Mouse (Mus musculus) retina, postnatal 1 day (tissue): Measurements from ENCODE around the gene Sucla2.

Source experiments
- DNase-seq: peaks from one replicate; pipeline ENCODE4 v3.0.0-alpha.2; 2012

Gene Sucla2

DNA sequence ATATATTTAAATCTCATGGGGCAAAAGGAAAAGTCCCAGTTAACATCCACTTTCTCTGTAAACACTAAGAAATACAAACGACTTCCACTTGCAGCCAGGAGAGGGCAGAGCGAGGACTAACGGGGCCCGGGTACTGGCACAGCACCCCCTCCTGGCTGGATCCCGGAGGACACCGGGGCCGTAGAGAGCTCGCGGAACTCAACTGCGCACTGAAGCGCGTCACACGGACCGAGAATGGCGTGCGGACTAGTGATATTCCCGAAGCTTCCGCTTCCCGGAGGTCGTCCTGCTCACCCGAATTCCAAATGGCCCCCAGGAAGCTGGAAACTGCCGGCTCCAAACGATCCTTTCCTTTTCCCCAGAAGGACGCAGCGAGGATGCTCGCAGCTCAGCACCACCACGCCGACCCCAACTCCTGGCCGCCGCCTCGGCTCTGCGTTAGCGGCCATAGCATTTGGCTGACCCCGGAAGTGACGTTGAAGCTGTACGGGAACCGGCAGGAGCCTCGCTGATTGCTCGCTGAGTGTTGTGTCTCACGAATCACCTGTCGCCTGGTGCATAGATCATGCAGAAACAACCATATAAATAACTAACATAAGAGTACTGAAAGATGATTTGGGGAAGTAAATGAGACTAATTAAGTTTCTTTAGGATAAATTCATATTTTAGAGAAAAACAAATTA lies at the start of gene Sucla2:
Sucla2 (plus strand) TSS at position 554 of the 683 bp plus-strand sequence.
- DNase-seq, result peak; percentile 97

DNA sequence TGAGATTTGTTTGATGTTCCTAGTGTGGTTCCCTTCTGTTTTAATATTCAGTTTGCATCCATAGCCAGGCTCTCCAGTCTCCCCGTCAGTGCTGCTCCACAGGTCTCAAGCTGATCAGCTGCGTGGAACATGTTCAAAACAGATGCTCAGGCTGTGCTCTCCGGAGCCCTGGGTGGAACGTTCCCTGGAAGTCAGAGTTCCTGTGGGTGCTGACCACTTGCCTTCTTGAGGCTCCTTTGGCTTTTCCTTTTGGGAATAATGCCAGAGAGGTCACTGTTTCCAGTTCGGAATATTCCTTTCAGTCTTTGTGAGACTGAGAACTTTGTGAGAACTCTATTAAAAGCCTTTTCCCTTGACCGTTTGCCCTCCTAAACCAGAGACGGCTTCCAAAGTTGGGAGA lies 49.6 kb upstream of the Sucla2 start:
- DNase-seq, result no peak

DNA sequence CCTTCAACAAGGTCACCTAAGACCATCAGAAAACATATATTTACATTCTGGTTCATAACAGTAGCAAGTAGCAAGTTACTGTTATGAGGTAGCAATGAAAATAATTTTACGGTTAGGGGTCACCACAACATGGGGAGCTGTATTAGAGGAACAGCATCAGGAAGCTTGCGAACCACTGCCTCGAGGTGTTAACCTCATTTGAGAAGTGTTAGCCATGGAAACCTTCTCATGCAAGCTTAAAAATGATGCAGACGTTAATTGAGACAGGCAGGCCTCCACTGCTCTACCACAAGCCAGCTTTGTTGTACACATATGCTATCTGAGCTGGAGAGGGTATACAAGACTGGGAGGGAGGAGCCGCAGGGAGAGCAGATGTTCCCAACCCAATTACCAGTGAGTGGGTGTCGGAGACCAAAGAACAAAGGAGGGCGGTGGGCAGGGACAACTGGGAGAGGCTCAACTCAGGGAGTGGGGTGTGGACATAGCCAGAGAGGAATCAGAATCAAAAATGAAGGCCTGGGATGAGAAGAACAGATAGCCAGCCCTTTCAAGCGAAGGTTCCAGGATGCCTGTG lies 48.7 kb upstream of the Sucla2 start:
- peak; percentile 95 for DNase-seq

DNA sequence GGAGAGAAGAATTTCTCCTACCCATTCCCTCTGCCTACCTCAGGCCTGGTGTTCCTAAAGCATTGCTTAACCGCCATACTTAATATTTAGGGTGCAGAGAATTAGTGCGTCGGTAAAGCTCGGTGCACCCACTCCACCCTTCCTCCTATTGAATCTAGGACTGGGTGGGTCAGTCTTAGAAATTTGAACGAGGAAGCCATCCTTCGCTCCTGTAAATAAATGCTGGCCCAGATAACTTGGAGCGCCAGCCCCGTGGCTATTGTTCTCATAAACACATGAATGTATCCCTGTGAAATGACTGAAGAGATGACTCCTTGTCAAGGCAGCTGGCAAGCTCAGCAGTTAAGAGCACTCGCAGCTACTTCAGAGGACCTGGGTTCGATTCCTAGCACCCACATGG lies 48.0 kb upstream of the Sucla2 start:
- no peak for DNase-seq

DNA sequence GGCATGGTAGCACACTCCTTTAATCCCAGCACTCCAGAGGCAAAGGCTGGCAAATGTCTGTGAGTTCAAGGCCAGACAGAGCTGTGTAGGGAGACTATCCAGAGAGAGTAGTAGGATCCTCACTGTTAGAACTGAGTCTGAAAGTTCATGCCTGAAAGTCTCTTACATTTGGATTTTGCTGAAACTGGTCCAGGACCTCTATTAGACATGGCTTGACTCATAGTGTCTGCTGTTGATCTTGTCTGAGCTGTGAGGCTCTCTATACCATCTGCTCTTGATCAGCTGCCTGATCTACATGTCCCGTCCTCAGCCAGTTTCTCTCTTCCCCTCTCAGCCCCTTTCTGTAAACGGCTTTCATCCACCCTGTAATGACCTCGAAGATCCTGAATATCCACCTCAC lies 46.8 kb upstream of the Sucla2 start:
- no peak for DNase-seq

DNA sequence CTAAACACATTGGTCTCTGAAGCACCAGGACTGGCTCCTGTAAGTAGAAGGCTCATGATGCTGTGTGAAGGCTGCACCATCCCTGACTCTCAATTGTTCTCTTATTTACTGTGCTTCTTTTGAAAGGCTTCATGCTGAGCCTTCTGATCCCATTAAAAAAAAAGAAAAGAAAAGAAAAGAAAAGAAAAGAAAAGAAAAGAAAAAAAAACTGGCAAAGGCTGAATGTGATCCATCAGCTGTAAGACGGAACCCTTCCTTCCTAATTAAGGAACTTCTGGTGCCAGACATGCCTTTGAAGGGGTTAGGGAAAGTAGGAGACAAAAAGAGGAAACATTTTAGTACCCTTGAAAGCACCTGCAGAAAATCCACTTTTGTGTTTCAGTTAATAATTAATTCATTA lies 45.3 kb upstream of the Sucla2 start:
- no peak for DNase-seq

DNA sequence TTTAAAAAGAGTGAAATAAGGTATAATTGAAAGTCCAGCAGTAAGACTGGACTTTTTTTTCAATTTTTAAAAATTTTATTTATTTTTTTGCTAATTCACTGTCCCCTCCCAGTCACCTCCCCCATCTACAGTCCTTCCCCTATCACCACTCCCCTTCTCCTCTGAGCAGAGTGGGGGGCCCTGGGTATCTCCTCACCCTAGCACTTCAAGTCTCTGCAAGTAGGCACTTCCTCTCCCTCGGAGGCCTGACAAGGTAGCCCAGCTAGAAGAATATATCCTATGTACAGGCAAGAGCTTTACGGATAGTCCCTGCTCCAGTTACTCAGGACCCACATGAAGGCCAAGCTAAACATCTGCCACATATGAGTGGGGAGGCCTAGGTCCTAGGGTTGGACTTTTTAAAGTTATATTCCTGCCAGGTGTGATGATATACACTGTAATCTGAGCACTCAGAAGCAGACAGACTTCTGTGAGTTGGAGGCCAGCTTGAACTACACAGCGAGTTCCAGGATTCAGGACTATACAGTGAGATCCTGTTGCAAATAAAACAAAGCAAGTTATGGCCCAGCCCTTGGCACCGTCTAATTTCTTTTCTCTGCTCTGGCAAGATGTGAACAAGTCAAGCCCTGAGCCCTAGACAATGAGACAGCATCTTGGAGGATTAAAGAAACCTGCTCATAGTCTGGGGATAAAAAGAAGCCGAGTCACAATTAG lies 41.4 kb upstream of the Sucla2 start:
- no peak for DNase-seq

DNA sequence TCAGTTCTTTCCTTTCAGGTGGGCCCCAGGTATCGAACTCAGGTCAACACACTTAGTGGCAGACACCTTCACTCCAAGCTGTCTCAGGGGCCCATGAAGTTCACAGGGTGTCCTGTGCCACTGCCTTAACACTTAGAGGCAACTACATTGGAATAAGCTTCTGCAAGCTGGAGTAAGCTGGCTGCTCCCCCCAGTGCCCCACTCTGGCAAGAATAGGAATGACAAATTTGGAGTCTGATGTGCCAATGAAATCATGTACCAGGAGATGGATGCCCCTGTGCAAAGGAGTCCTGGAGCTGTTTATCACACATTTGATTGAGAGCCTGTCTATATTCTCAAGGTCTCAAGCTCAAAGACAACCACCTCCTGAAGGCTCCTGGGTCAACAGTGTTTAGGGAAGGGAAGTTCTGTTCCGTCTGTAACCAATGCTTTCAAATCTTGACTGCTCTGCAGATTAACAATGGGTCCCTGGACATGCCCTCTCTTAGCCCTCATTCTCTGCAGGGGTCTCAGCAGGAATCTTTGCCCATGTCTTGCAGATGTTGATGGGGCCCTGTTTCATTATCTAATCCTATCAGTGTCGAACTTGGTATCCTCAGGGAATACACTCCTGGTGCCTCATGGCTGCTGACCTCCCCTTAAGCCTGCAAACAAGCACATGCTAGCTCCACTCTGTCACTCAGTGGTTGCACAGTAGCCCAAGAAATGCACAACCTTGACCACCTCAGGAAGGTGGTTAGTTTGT lies 40.6 kb upstream of the Sucla2 start:
- no peak for DNase-seq

DNA sequence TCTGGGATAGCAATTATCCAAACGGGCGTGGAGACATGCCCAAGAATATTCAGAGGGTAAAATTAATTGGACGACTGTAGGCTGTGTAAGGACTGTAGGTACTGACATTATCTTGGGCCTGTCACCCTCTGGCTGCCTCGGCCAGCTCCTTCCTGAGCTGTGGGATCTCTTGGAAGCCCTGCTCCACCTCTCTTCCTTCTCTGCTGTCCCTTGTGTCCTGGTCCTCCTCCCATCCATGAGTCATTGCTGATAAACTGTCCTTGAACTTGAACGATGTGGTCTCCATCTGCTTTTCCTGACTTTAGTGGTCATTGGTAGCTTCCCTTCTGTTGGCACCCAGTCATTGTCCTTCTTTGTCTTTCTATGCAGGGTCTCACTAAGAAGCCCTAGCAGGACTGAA lies 38.5 kb upstream of the Sucla2 start:
- no peak for DNase-seq

DNA sequence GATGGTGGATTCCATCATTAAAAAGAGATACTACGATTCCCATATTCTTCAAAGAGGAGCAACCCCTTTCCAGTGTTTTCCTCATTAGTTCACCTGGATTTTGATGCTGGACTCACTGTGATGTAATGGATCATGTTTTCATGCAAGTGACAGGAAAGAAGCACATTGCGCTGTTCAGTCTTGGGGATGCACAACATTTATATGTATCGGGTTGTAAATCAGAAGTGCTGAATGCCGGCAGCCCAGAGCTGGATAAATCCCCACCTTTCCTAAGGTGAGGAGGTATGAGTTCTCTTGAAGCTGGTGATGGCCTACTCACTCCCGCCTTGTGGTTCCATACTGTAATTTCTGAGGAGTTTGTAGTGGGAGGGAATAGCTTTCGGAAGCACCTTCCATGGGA lies 31.8 kb upstream of the Sucla2 start:
- no peak for DNase-seq

DNA sequence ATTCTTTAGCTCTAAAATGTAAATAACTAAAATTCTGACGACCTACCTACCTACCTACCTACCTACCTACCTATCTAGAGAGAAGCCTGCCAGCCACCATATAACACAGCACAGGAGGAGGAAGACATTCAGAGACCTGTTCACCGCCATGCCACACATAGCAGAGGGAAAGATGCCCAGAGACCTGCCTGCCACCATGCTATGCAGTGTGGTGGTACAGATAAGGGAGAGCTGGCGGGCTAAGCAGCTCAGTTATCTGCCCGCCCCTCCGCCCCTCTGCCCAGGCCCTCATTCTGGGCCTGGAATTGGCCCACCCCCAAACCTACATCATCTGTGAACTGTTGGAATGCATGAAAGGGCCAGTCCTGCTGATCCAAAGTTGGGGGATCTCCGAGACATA lies 31.0 kb upstream of the Sucla2 start:
- no peak for DNase-seq

DNA sequence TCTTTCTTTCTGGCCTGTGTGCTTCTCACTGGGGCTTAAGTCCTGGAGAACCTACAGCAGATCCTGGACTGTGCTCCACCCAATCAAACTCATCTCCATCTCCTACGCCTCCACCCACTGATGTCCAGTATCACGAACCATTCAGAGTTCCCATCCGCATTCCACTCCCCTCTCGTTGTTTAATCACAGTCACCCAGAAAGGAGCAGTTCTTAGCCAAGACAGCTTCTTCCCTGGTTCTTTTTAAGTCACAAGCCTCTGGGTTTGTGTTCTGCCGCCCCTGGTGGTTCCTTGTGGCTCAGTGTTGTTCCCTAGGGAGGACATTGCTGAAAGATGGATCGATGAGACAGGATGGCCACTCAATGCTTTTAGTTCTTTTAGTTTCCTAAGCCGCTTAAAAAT lies 29.4 kb upstream of the Sucla2 start:
- no peak for DNase-seq

DNA sequence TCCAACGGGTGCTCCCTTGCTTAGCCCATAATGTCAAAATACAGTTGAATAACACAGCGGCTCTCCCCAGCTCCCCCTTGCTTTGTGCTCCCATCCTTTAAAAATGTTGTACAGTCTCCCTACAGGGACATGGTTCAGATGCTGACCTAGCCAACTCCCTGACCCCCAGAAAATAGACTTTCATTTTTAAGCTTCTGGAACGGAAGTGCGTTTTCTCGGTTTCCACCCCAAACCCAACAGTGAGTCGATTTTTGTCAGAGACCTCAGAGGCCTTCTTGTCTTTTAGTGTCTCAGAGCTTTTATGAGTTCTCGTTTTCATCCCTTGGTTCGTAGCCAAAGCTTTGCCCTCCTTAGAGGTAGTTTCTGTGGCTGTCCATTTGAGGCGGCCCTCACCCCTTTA lies 23.8 kb upstream of the Sucla2 start:
- DNase-seq, result no peak

DNA sequence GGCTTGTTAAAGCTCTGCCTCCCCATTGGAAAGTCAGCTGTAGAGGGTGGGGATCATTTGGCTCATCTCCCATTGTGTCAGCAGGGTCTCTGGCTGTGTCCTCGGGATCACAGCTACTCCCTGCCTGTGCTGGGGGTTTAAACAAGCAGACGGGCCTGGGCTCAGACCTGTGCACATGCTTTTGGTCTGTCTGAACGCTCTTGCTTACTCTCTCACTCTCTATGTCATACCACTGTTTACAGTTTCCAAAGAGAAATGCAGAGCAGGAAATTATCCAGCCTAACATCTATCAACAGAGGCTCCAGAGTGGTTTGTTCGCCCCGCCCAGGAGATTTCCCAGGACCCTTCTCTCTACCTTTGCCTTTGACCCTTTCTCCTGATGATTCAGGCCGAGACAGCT lies 23.4 kb upstream of the Sucla2 start:
- no peak for DNase-seq

DNA sequence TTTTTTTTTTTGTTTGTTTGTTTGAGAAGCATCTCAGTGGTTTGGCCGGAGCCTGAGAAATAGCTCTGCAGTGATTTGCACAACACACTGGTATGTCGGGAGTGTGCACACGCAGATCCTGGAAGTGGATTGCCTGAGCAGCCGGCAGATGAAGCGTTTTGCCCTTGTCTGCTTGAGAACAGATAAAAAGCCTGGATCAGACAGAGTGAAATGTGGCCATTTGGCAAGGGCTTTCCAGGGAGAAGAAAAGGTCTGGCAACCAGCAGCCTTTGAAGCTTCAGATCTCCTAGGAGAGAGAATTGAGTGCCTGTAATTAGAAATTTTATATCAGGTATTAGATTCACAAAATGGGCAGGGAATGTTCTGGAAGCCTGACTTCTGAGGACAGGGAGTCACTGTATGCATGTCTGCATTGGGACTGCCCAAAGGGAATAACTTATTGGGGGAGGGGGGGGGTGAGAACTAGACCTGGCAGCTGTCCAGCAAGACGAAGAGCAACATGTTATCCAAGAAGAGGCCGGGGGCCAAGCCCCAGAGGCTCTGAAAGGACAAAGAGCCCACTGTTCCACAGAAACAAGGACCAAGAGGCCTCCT lies 22.4 kb upstream of the Sucla2 start:
- DNase-seq, result peak; percentile 84

DNA sequence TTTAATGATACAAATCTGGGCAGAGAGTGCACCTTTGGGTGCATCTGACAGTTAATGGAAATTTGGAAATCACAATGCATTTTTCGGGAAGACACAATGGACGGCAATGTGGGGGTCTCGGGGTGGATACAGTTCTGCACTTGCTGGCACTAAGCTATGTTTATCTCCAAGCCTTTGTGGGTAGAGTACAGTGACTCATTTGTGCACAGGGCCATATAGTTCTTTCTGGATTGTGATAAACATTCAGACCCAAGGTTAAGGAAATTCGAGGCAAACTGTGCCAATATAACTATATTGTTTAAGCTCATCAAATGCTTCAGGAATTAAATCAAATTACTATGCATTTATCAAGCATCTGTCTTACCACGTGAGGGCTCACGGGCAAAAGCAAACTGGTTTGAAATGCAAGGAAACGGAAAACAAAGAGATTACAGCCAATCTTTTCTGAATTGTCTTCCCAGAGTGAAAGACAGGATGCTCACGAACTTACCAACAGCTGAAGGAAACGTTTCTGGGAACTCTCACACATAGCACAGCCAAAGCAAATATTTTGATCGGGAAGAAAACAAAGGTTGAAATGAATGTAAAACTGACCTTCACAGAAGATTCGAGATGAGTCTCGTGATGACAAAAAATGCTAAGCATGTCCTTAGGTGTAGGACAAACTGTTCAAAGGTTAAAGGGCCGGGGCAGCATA lies 21.7 kb upstream of the Sucla2 start:
- no peak for DNase-seq

DNA sequence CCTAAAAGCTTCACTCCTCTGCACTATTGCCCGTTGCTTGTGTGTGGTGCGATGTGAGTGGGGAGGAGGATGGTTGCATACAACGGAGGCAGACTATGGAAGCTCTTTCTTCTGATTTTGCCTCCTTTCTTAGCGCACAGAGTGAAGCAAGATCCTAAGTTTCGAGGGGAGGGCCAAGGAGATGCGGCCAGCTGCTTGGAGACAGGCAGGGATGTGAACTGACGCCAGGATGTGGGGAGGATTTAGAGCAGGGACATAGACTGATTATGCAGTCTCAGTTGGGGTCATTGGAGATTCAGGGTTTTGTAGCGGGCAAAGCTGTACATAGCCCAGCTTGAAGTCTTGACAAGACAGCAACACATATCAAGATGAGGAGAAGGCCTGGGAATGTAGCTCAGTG lies 18.8 kb upstream of the Sucla2 start:
- no peak for DNase-seq

DNA sequence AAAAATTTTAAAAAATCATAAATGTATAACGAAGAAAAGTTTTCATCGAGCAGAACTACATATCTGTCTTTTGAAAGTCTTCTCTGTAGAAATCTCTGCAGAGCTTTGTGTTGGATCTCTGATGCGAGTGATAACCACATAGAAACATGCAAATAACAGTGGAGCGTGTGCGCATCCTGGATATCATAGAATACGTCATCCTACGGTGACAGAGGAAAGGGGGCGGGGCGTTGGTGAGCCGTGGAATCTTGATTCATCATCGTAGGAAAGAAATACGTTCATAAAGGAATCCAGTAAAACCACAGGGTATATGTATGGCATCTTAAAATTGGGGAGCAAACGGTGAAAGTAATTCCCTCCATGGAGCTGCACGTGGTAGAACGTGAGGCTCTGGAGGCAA lies 17.9 kb upstream of the Sucla2 start:
- no peak for DNase-seq

DNA sequence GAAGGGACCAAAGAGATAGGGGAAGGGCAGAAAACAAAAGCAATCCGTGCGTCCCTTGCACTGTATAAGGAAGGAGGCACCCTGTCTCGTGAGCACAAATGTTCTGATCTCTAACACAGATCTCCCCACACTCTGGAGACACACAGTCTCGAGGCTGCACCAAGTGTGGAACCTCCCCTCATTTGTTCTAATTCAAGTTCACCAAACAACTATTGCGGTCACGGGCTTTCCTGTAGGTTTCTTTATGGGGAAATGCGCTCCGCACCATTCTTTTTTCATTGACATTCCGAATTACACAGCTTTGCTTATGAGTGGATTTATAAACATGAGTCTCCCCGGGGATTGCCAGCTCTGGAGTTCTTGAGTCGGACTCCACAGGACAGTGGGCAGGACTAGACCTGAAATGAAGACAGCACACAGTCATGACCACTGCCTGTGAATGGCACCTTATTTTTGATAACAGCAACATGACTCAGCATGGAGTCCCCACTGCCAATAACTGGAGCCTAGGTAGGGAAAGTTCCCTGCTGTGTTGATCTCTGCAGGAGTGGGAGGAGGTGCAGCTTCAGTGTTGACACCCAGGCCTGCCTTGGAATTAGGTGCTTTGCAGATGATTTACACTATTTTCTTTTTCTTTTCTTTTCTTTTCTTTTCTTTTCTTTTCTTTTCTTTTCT lies 17.3 kb upstream of the Sucla2 start:
- no peak for DNase-seq

DNA sequence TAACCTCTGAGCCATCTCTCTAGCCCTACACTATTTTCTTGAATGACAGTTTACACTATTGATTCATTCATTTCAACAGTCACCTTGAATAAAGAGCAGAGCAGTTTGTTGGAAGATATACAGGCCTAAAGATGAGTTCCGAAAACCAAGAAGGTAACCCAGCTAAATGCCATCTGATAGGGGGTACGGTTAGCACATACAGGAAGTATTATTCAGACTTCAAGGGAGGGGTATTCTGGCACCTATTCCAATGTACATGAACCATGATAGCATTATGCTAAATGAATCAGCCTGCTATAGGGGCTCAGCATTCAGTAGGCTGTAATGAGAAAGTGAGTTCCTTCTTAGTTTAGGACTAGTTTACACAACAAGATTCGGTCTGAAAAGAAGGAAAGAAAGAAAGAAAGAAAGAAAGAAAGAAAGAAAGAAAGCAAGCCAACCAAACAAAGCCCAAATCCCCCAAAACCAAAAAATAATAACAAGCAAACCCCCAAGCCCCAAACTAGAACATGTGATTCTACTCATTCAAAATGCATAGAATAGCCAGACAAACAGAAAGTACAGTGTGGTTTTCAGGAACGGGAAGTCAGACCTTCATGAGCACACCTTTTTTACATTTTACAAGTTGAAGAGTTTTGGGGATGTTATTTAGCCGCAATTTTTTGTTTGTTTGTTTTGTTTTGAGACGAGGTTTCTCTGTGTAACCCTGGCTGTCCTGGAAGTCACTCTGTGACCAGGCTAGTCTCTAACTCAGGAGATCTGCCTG lies 16.3 kb upstream of the Sucla2 start:
- no peak for DNase-seq

DNA sequence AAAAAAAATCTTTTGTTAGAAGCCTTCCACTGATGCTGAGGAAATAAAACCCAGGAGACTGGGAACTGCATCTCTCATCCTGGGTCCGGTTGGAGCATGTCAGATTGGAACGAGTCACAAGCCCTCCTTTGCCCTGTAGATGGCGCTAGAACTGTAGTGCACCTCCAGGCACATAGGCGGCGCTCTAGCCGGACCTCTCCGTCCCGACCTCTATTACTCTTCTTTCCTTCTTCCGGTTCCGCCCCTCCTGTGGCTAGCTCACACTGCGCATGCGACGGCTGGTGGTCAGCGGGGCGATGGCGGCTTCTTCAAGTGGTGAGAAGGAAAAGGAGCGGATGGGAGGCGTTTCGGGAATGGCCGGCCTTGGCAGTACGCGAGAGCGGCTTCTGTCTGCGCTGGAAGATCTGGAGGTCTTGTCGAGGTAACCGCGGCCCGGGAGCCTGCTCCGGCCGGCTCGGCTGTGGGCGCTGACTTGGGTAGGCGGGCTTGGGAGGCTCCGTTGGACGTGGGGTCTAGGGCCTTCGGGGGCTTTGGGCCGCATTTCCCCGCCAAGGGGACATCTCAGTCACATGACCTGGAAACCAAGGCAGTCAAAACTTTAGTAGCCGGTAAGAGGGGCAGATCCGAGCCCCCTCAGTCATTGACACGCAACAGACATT lies 15.2 kb upstream of the Sucla2 start, which contains the start of gene Med4:
Med4 (plus strand) TSS at position 261 of the 659 bp plus-strand sequence.
- DNase-seq, result peak; percentile 98
